Mouse (Mus musculus) left cerebral cortex, adult 9 months (tissue): Measurements from ENCODE around the gene Car3.

Experiments
- DNase-seq, 2 experiments: peaks; one replicate each; pipeline ENCODE4 v3.0.0; 2022; ENCODE audit warnings: low spot score in 2 of 2

The Car3 gene

DNA sequence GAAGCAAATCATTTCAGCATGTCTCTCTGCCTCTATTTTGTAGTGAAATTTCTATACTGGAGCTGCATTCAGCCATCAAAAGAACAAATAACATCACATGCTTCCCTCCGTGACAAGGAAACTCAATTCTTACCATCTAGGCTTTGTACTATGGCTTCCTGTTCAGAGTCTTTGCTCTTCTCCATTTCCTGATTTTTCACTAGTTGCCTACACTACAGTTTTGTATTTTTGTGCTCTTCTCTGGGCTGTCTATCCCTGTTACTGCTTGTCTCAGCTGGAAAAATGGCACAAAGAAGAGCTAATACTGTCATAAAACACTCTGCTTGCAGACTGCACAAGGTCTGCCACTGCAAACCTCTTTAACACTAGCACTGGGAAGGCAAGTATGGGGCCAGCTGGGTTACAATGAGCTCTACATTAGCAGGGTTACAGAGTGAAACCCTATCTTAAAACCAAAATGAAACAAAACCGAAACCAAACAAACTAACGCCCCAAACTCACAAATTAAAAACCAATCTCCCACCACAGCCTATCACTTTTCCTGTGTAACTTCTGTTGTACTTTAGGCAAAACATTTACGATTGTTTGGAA lies 48.8 kb downstream of the Car3 start:
- no peak for DNase-seq

DNA sequence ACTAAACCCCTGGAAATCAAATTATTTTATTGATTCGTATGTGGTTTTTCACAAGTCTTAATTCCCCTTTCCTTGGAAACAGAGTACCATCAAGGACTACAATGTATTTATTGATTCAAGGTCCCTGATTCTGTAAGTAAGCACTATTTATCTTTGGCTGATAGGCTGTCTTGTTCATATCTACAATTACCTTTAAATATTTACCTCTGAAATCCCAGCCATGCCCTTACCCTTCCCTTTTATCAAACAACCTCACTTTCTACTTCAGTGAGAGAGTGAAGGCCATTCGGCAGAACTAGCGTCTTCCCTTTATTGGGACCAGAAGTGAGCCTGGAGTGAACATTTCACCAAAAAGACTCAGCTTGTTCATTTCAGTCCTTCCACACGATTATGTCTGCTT lies 50.5 kb downstream of the Car3 start:
- DNase-seq = no peak

DNA sequence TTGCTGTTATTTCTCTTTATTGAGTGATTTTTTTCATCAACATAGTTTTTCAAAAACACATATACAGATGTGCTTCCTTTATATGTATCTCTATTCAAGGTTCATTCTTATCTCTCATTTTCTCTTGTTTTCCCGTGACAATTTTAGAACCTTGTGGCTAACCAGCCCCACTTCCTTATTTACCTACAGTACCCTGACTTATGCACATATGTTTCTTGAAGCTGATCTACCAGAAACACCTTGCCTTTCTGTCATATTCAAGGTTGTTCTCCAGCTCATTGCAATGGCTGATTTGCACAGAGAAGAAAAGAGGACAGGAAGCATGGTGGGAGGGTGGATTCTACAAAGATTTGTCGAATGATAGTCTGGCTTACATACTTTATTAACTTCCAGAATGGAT lies 52.0 kb downstream of the Car3 start:
- DNase-seq = no peak

DNA sequence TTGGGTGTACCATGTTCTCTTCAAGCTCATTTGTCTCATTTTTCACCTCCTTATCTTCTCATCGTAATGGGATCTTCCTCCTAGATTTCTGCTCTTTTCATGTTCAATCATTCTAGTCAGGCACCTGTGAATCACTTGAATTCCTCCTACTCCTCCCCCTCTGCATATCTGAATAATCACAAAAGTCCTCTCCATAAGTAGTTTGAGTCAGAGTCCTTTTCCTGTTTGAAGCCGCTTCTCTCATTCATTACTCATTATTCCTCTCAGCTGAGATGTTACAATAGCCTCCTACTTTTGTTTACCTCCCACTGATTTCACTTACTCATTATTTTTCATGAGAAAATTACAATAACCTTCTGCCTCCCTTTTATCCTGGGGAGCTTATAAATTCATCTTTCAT lies 53.9 kb downstream of the Car3 start:
- DNase-seq = no peak
